Mouse (Mus musculus) heart, adult 2 months (tissue): ENCODE data around the gene Ano8.

Source experiments
- CTCF ChIP-seq: fragments of 200-600 bp; IDR thresholded peaks from 2 replicates; pipeline ENCODE4 v1.8.1; 2022; ENCODE audit warnings: antibody characterized with exemption, mild to moderate bottlenecking, moderate library complexity
- EP300 ChIP-seq: fragments of 200-500 bp; IDR thresholded peaks from 2 replicates; pipeline ENCODE4 v1.6.1; 2011; ENCODE audit warnings: low read depth, low read length, control low read depth; ENCODE audit not compliant: insufficient read depth

DNA sequence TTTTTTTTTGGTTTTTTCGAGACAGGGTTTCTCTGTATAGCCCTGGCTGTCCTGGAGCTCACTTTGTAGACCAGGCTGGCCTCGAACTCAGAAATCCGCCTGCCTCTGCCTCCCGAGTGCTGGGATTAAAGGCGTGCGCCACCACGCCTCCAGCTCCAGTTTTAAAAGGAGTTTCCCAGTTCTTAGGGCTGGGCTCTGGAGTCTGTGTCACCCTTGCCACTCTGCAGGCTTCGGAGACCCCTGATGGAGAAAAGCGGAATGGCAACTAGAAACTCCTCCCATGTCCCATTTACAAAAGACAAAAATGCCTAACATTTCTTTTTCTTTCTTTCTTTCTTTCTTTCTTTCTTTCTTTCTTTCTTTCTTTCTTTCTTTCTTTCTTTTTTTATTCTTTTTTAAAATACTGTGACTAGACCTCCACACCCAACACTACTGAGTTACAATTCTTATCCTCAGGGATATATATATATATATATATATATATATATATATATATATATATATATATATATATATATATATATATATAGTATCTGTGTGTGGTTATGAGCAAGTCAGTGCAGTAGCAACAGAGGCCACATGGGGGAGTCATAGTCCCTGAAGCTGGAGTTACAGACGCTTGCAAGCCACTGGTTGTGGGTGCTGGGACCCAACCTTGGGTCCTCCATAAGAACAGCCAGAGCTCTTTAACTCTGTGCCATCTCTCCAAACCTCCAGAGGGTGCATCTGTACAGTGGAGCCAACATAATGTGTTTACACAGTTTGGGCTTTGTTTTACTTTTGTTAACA is 33.5 kb upstream of the Ano8 start:
- TF ChIP-seq CTCF (peak; percentile 76), EP300 (peak; percentile 65; the same call in 1 of the 2 replicates)
